Mouse (Mus musculus) hindbrain, embryonic 14.5 days (tissue): ENCODE data around the gene Iglon5. TPM values are rescaled to one million over a fixed set of nuclear protein-coding genes. Genes with fewer than 3 reads are reported as not detected.

ENCODE experiments used
- ATAC-seq: fragments of 200-750 bp; cut with Nextera tagmentation; 2 replicates; pipeline ENCODE4 v1.8.0; 2017; ENCODE audit warnings: moderate number of reproducible peaks, mild to moderate bottlenecking, moderate TSS enrichment, moderate library complexity; ENCODE audit not compliant: low FRiP score
- DNase-seq: peaks from one replicate; pipeline ENCODE4 v3.0.0-alpha.2; 2015; ENCODE audit warnings: low spot score
- H3K27ac ChIP-seq: fragments of 300-500 bp; sonication (generic); 2 replicates; pipeline ENCODE4 v1.5.1; 2014; ENCODE audit warnings: mild to moderate bottlenecking, moderate library complexity
- H3K27me3 ChIP-seq: fragments of 300-500 bp; sonication (generic); 2 replicates; pipeline ENCODE4 v1.6.1; 2014; ENCODE audit warnings: mild to moderate bottlenecking, low read length, mixed read lengths; ENCODE audit not compliant: control insufficient read depth, insufficient read depth
- H3K36me3 ChIP-seq: fragments of 300-500 bp; sonication (generic); replicated peaks from 2 replicates; pipeline ENCODE4 v1.6.1; 2014; ENCODE audit not compliant: control insufficient read depth, insufficient read depth
- H3K4me1 ChIP-seq: fragments of 300-500 bp; sonication (generic); replicated peaks from 2 replicates; pipeline ENCODE4 v1.6.1; 2014; ENCODE audit warnings: antibody characterized with exemption, low read length, mixed read lengths; ENCODE audit not compliant: control insufficient read depth, insufficient read depth
- H3K4me2 ChIP-seq: fragments of 300-500 bp; sonication (generic); replicated peaks from 2 replicates; pipeline ENCODE4 v1.6.1; 2014; ENCODE audit warnings: mild to moderate bottlenecking, moderate library complexity
- H3K4me3 ChIP-seq: fragments of 300-500 bp; sonication (generic); replicated peaks from 2 replicates; pipeline ENCODE4 v1.5.1; 2014; ENCODE audit warnings: mild to moderate bottlenecking, low read length
- H3K9ac ChIP-seq: fragments of 300-500 bp; sonication (generic); 2 replicates; pipeline ENCODE4 v1.6.1; 2014
- H3K9me3 ChIP-seq: fragments of 300-500 bp; sonication (generic); 2 replicates; pipeline ENCODE4 v1.6.1; 2016; ENCODE audit warnings: low read length; ENCODE audit not compliant: control insufficient read depth
- WGBS: fragments of 180-500 bp; shearing (Covaris S2); extraction: QIAGEN DNeasy Blood & Tissue Kit; methylation state at CpG from one replicate; pipeline ENCODE4 v1.1.7; 2014; 5-methylcytosine and 5-hydroxymethylcytosine counted together
- polyA plus RNA-seq: library from polyadenylated mRNA; unstranded; fragments of >200 nt; fragmentation: Nextera tagmentation; extraction: Ambion mirVana; gene quantifications from 2 replicates; pipeline ENCODE4 v1.2.1, GENCODE M21; 2014

Iglon5 gene
- polyA plus RNA-seq, 1 experiment from 2014 or later: 11.1 TPM

DNA sequence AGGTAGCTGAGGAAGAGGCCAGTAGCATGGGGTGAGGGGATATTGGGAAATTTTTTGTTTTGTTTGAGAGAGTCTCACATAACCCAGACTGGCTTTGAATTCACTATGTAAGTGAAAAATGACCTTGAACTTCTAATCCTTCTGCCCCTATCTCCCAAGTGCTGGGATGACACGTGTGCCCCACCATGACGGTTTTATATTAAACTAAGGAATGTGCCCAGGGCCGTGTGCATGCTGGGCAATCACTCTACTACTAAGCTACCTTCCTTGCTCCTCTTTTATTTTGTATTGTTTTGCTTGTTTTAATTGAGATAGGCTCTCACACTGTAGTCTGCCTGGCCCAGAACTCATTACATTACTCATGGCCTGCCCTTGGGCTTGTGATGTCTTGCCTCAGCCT is 48.8 kb downstream of the Iglon5 start:
- 80% methylated on average over 3 of the region's 3 CpGs for WGBS
- Histone ChIP-seq H3K4me3 (no peak overlapping the region), H3K4me1 (peaks cover 19% of the 10 kb centered on the region), H3K36me3 (no peaks in the 10 kb centered on the region), H3K9me3 (no peaks in the 10 kb centered on the region), H3K27ac (no peak overlapping the region), H3K4me2 (no peak overlapping the region), H3K9ac (no peak overlapping the region), H3K27me3 (no peaks in the 10 kb centered on the region)
- ATAC-seq (no peak), DNase-seq (no peak)

DNA sequence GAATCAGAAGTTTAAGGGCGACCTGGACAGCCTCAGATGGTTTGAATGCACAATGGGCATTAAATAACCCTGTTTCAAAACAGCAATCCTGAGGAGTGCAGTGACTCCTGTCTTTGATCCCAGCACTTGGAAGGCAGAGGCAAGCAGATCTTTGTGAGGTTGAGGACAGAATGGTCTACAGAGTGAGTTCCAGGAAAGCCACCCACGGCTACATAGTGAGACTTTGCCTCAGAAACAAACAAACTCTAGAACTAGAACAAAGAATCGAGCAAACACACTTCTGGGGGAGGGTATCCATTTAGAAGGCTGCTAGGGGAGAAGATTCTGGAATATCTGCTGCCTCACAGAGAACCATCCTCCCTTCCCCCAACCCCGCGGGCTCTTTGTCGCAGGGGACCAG is 49.4 kb downstream of the Iglon5 start, which contains the start of gene Cldnd2:
TSS of gene Cldnd2 (plus strand) at position 301 of the 400 bp plus-strand sequence.
- Histone ChIP-seq H3K4me1 (peaks cover 19% of the 10 kb centered on the region), H3K36me3 (no peaks in the 10 kb centered on the region), H3K27ac (no peak within 1 kb of the TSS), H3K27me3 (no peaks in the 10 kb centered on the region), H3K4me2 (no peak within 1 kb of the TSS), H3K4me3 (no peak within 1 kb of the TSS), H3K9me3 (no peaks in the 10 kb centered on the region), H3K9ac (no peak within 1 kb of the TSS)
- WGBS: 77% methylated on average over 6 of the region's 6 CpGs
- no peak for ATAC-seq
- DNase-seq: no peak

- no peaks in the 10 kb centered on the region for H3K27me3 ChIP-seq
- H3K4me1 ChIP-seq: peaks cover 6% of the 10 kb centered on the region
- H3K36me3 ChIP-seq: no peaks in the 10 kb centered on the region
- H3K9ac ChIP-seq: no peak overlapping the region
- WGBS: 83% methylated on average over 4 of the region's 4 CpGs
- no peak overlapping the region for H3K4me3 ChIP-seq
- ATAC-seq (no peak), DNase-seq (no peak)
- no peak overlapping the region for H3K4me2 ChIP-seq
- no peaks in the 10 kb centered on the region for H3K9me3 ChIP-seq
- no peak overlapping the region for H3K27ac ChIP-seq
These were observed 51.3 kb downstream of the Iglon5 start for GRCm38 (mm10) chr7:43438611-43439010.

- no peak within 1 kb of the TSS for H3K4me2 ChIP-seq
- 82% methylated on average over 10 of the region's 10 CpGs for WGBS
- DNase-seq: no peak
- H3K9me3 ChIP-seq: no peaks in the 10 kb centered on the region
- H3K27ac ChIP-seq: no peak within 1 kb of the TSS
- no peaks in the 10 kb centered on the region for H3K36me3 ChIP-seq
- H3K9ac ChIP-seq: no peak within 1 kb of the TSS
- H3K4me3 ChIP-seq: no peak within 1 kb of the TSS
- no peak for ATAC-seq
- H3K27me3 ChIP-seq: no peaks in the 10 kb centered on the region
- no peaks in the 10 kb centered on the region for H3K4me1 ChIP-seq
These were observed 53.3 kb downstream of the Iglon5 start, which contains the start of gene Nkg7 for GRCm38 (mm10) chr7:43436341-43437255. Gene Nkg7 (plus strand): TSS chr7:43437073.

DNA sequence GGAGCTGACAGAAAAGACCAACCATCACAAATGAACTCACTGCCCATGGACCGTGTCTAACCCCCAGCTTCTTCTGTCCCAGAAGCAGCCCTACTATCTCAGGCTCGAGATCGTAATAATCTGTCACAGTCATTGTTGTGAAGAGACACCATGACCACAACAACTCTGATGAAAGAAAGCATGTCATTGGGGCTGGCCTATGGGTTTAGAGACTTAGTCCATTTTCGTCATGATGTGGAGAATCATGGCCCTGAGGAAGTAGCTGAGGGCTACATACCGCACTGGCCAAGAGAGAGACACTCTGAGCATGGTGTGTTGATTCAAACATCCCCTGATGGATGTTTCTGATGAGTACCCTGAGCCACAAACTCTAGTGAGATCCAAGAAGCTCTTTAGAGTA is 55.2 kb downstream of the Iglon5 start:
- Histone ChIP-seq H3K9me3 (no peaks in the 10 kb centered on the region), H3K4me1 (no peaks in the 10 kb centered on the region), H3K27me3 (no peaks in the 10 kb centered on the region), H3K36me3 (no peaks in the 10 kb centered on the region), H3K4me2 (no peak overlapping the region), H3K27ac (no peak overlapping the region), H3K9ac (no peak overlapping the region), H3K4me3 (no peak overlapping the region)
- no peak for ATAC-seq
- 80% methylated on average over 5 of the region's 5 CpGs for WGBS
- no peak for DNase-seq

DNA sequence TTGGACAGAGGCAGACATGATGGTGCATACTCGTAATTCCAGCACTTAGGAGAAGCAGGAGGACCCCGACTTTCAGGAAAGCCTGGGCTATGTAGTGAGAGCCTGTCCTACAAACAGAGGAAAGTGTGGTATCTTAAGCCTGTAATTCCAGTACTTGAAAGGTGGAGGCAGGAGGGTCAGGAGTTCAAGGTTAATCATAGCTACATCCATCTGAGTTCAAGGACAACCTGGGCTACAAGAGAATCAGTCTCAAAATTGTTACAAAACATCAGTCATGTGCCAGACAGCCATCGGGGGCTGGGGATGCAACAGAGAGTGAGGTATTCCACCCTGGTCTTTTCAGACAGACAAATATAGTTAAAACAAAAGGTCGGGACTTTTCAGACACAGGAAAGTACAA is 57.0 kb downstream of the Iglon5 start:
- no peak overlapping the region for H3K4me3 ChIP-seq
- no peak overlapping the region for H3K4me2 ChIP-seq
- DNase-seq (no peak), ATAC-seq (no peak)
- H3K36me3 ChIP-seq: no peaks in the 10 kb centered on the region
- H3K27me3 ChIP-seq: no peaks in the 10 kb centered on the region
- no peaks in the 10 kb centered on the region for H3K4me1 ChIP-seq
- no peak overlapping the region for H3K27ac ChIP-seq
- WGBS: 76% methylated on average over 4 of the region's 4 CpGs
- no peaks in the 10 kb centered on the region for H3K9me3 ChIP-seq
- no peak overlapping the region for H3K9ac ChIP-seq

DNA sequence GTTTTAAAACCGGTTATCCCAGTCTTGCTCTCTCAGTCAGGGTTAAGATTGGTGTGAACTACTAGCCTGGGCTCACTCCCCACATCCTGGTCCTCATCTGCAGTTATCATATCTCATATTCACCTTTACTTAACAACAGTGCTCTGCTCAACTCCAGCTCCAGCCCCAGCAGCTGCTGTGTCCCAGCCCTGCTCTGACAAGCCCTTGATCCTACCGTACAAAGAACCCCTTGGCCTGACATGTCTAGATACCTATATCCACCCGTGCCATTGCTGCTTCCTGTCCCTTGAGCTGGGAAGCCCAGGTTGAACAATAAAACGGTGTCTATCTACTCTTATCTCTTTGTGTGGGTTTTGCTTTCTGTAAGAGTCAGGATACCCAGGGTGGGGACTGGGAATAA is 60.4 kb downstream of the Iglon5 start:
- no peak overlapping the region for H3K27ac ChIP-seq
- no peak overlapping the region for H3K4me2 ChIP-seq
- no peak overlapping the region for H3K9ac ChIP-seq
- H3K27me3 ChIP-seq: no peaks in the 10 kb centered on the region
- DNase-seq: no peak
- no peaks in the 10 kb centered on the region for H3K4me1 ChIP-seq
- H3K4me3 ChIP-seq: no peak overlapping the region
- no peak for ATAC-seq
- no peaks in the 10 kb centered on the region for H3K9me3 ChIP-seq
- 71% methylated on average over 4 of the region's 4 CpGs for WGBS
- H3K36me3 ChIP-seq: no peaks in the 10 kb centered on the region

GRCm38 (mm10) chr7:43427406-43427805 is 62.5 kb downstream of the Iglon5 start, which contains the start of gene Lim2:
Gene Lim2 (plus strand): TSS chr7:43427670.
- ATAC-seq: no peak
- no peak for DNase-seq
- H3K4me2 ChIP-seq: no peak within 1 kb of the TSS

DNA sequence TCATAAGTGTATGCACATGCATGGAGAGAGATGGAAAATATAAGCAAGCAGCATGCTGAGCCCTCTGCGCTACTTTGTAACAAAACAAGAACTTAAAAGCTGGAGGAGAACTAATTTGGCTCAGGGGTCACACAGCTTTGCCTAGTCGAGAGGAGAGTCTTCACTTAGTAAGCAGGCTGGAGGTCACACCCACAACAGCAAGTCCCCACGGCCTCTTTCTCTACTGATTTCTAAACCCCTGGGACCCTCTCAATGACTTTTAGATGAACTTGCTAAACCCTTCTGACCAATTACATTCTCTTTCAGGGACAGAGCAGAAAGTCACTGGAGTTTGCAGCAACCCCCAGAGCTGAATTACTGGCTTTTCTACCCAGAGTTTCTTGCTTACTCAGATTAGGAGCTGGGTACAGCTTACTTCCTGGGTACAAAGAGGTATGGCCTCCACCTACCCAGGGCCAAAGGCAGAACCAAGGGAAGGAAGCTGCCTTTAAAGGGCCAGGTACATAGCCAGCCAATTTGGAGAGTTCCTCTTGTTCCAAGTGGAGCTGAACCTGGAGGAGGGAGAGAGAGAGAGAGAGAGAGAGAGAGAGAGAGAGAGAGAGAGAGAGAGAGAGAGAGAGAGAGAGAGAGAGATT is 65.8 kb downstream of the Iglon5 start:
- H3K27ac ChIP-seq: no peak overlapping the region
- no peaks in the 10 kb centered on the region for H3K9me3 ChIP-seq
- no peak overlapping the region for H3K4me3 ChIP-seq
- H3K4me1 ChIP-seq: peaks cover 5% of the 10 kb centered on the region; the same call in 1 of the 2 replicates
- ATAC-seq (no peak), DNase-seq (no peak)
- H3K27me3 ChIP-seq: no peaks in the 10 kb centered on the region
- no peaks in the 10 kb centered on the region for H3K36me3 ChIP-seq
- WGBS: 68% methylated on average over 3 of the region's 3 CpGs
- H3K4me2 ChIP-seq: no peak overlapping the region
- H3K9ac ChIP-seq: no peak overlapping the region

More at GRCm38 (mm10) chr7:43427406-43427805, 62.5 kb downstream of the Iglon5 start, which contains the start of gene Lim2:
- H3K36me3 ChIP-seq: no peaks in the 10 kb centered on the region
- no peak within 1 kb of the TSS for H3K9ac ChIP-seq
- no peak within 1 kb of the TSS for H3K27ac ChIP-seq
- no peaks in the 10 kb centered on the region for H3K27me3 ChIP-seq
- H3K4me3 ChIP-seq: no peak within 1 kb of the TSS
- no peaks in the 10 kb centered on the region for H3K9me3 ChIP-seq
- 89% methylated on average over 8 of the region's 8 CpGs for WGBS
- H3K4me1 ChIP-seq: peaks cover 5% of the 10 kb centered on the region; the same call in 1 of the 2 replicates
